Mouse (Mus musculus) heart, postnatal 10 days (tissue): ENCODE data around the gene Unc13d. TPM values are rescaled to one million over a fixed set of nuclear protein-coding genes. Genes with fewer than 3 reads are reported as not detected.

Source experiments
- DNase-seq, 2 experiments: peaks; one replicate each; pipeline ENCODE4 v3.0.0; 2021
- intact Hi-C: fragments of 180-260 bp; cut with DNase I; formaldehyde crosslinking; loops from one replicate; pipeline ENCODE4 v1.15.1; 2025
- total RNA-seq, 2 experiments: library from RNA; stranded (reverse); gene quantifications; 2 replicates each; pipeline ENCODE4 v1.2.3; 2021

The Unc13d gene
- total RNA-seq, 2 experiments from 2014 or later: 0.52 to 1.0 TPM

- DNase-seq: peak in 1 of 2 experiments; percentile 70
- intact Hi-C loops: loop anchor here (5.0 kb wide), 1 partner anchor 139 kb away; no protein-coding TSS in a partner anchor
These were observed 3.3 kb upstream of the Unc13d start for GRCm38 (mm10) chr11:116081081-116081480.

- DNase-seq: no peak
- intact Hi-C loops: no loop called here
These were observed 1.8 kb upstream of the Unc13d start for GRCm38 (mm10) chr11:116079511-116079910.

- DNase-seq: no peak
- intact Hi-C loops: no loop called here
These were observed 1.0 kb upstream of the Unc13d start for GRCm38 (mm10) chr11:116078676-116079320.

GRCm38 (mm10) chr11:116078221-116078620 is 460 bp upstream of the Unc13d start:
- DNase-seq: peak; percentile 60 to 62
- intact Hi-C loops: no loop called here

GRCm38 (mm10) chr11:116076836-116077235 is 925 bp downstream of the Unc13d start:
- no peak for DNase-seq
- intact Hi-C loops: no loop called here

- intact Hi-C loops: no loop called here
These were observed 1.6 kb downstream of the Unc13d start for GRCm38 (mm10) chr11:116076266-116076540.

GRCm38 (mm10) chr11:116075539-116076265 is 2.1 kb downstream of the Unc13d start:
- intact Hi-C loops: no loop called here
- DNase-seq: no peak

More at GRCm38 (mm10) chr11:116076266-116076540, 1.6 kb downstream of the Unc13d start:
- DNase-seq: no peak

GRCm38 (mm10) chr11:116074436-116074991 is 3.2 kb downstream of the Unc13d start:
- intact Hi-C loops: no loop called here

GRCm38 (mm10) chr11:116072608-116073007 is 5.2 kb downstream of the Unc13d start:
- intact Hi-C loops: no loop called here
- DNase-seq: no peak

More at GRCm38 (mm10) chr11:116074436-116074991, 3.2 kb downstream of the Unc13d start:
- no peak for DNase-seq

- DNase-seq: no peak
- intact Hi-C loops: no loop called here
These were observed 6.3 kb downstream of the Unc13d start for GRCm38 (mm10) chr11:116071510-116071909.

GRCm38 (mm10) chr11:116065345-116065744 is 12.4 kb downstream of the Unc13d start:
- DNase-seq: no peak
- intact Hi-C loops: no loop called here

- intact Hi-C loops: no loop called here
- DNase-seq: no peak
These were observed 13.4 kb downstream of the Unc13d start for GRCm38 (mm10) chr11:116064187-116064867.

GRCm38 (mm10) chr11:116063562-116063961 is 14.2 kb downstream of the Unc13d start:
- intact Hi-C loops: no loop called here
- peak in 1 of 2 experiments; percentile 38 for DNase-seq

- DNase-seq: no peak
These were observed 15.2 kb downstream of the Unc13d start for GRCm38 (mm10) chr11:116062521-116062920.

GRCm38 (mm10) chr11:116061641-116062415 is 15.9 kb downstream of the Unc13d start:
- no peak for DNase-seq
- intact Hi-C loops: no loop called here

More at GRCm38 (mm10) chr11:116062521-116062920, 15.2 kb downstream of the Unc13d start:
- intact Hi-C loops: no loop called here

GRCm38 (mm10) chr11:116060596-116060995 is 17.2 kb downstream of the Unc13d start:
- intact Hi-C loops: no loop called here
- no peak for DNase-seq

GRCm38 (mm10) chr11:116059691-116060025 is 18.1 kb downstream of the Unc13d start:
- intact Hi-C loops: no loop called here
- no peak for DNase-seq

- intact Hi-C loops: no loop called here
- DNase-seq: no peak
These were observed 18.7 kb downstream of the Unc13d start for GRCm38 (mm10) chr11:116058868-116059690.

GRCm38 (mm10) chr11:116058022-116058614 is 19.6 kb downstream of the Unc13d start:
- no peak for DNase-seq
- intact Hi-C loops: no loop called here
